In genomic region chr11:10201021-10201420, GRCm38 (mm10) we compare ENCODE assay signal across 18 mouse cellular contexts.
A peak's percentile ranks its signal among the peaks of the same experiment; 100 is the strongest.
DNase-seq lines count a peak whose midpoint lies in the region; ATAC-seq and TF ChIP-seq lines count a peak whose summit lies in the region.
"Had no signal": no experiment of that assay in that cellular context is flagged by ENCODE, and none has a peak within 500 bp of the region (broad histone marks: within the 10 kb centered on the region; RNA-seq: fewer than 3 reads in every experiment).

No protein-coding gene starts in this region.

- H3K4me1 ChIP-seq in thymus, adult 2 months (replicated peaks; ENCODE audit: control insufficient read depth, insufficient read depth, low read length): no peaks in the 10 kb centered on the region
- no peaks in the 10 kb centered on the region for H3K4me1 ChIP-seq in lung, adult 2 months (ENCODE audit: control insufficient read depth, insufficient read depth, low read length)
- no peaks in the 10 kb centered on the region for H3K4me1 ChIP-seq in forebrain, embryonic 10.5 days
- H3K4me1 ChIP-seq: liver, embryonic 12.5 days; lung, embryonic 15.5 days had no signal

- H3K27ac ChIP-seq in thymus, adult 2 months (ENCODE audit: control insufficient read depth, insufficient read depth, low read length): no peak overlapping the region
- H3K27ac ChIP-seq in forebrain, embryonic 10.5 days: no peak overlapping the region
- H3K27ac ChIP-seq: liver, embryonic 12.5 days; lung, embryonic 15.5 days; stomach, postnatal 0 days had no signal

- H3K27me3 ChIP-seq in thymus, adult 2 months (ENCODE audit: control insufficient read depth, insufficient read depth, low read length): no peaks in the 10 kb centered on the region
- no peaks in the 10 kb centered on the region for H3K27me3 ChIP-seq in forebrain, embryonic 10.5 days (ENCODE audit: poor library complexity, severe bottlenecking)
- H3K27me3 ChIP-seq: CH12.LX; liver, embryonic 12.5 days; lung, embryonic 15.5 days had no signal

- 91% methylated on average over 7 of the region's 7 CpGs for WGBS in thymus, adult 2 months
- WGBS in lung, adult 2 months: 54% methylated on average over 7 of the region's 7 CpGs
- 89% methylated on average over 7 of the region's 7 CpGs for WGBS in forebrain, embryonic 10.5 days

- peak; percentile 11 to 20 for DNase-seq in cerebellum, postnatal 14 days
- DNase-seq in cerebellum, adult 18-20 months: no peak
- peak; percentile 22 for DNase-seq in thymus, adult 2 months
- DNase-seq in thymus, adult 18-20 months: no peak
- DNase-seq in lung, adult 2 months: peak; percentile 20
- peak; percentile 17 to 19 for DNase-seq in thymus, postnatal 36 days
- DNase-seq in forebrain, embryonic 10.5 days (ENCODE audit: extremely low spot score, low spot score): no peak
- DNase-seq: cerebellum, adult 9-11 months; embryo, embryonic 11 days; forebrain, postnatal 0 days; heart, postnatal 10 days; retina, postnatal 1 day had no signal

- no peak overlapping the region for H3K4me3 ChIP-seq in thymus, adult 2 months (ENCODE audit: control insufficient read depth, insufficient read depth, low read length)
- H3K4me3 ChIP-seq in lung, adult 2 months (replicated peaks; ENCODE audit: extremely low read depth, low read depth, low read length): no peak overlapping the region
- no peak overlapping the region for H3K4me3 ChIP-seq in forebrain, embryonic 10.5 days
- H3K4me3 ChIP-seq: liver, embryonic 12.5 days; lung, embryonic 15.5 days had no signal

- no peak for TF ChIP-seq POLR2A in thymus, adult 2 months (IDR thresholded peaks at IDR 0.05; ENCODE audit: control insufficient read depth, extremely low read depth, insufficient read depth, low read length, poor library complexity)
- no peak for TF ChIP-seq POLR2A in lung, adult 2 months (IDR thresholded peaks at IDR 0.05; ENCODE audit: borderline replicate concordance, extremely low read depth, low read depth, low read length)

- H3K9me3 ChIP-seq in forebrain, embryonic 10.5 days: no peaks in the 10 kb centered on the region
- H3K9me3 ChIP-seq: liver, embryonic 12.5 days; lung, embryonic 15.5 days had no signal

- no peak for TF ChIP-seq CTCF in thymus, adult 2 months (IDR thresholded peaks at IDR 0.05; ENCODE audit: borderline replicate concordance, control insufficient read depth, extremely low read depth, insufficient read depth, low read length, poor library complexity)
- no peak for TF ChIP-seq CTCF in lung, adult 2 months (IDR thresholded peaks at IDR 0.05; ENCODE audit: insufficient read depth, low read length)

- H3K36me3 ChIP-seq in thymus, adult 2 months (ENCODE audit: control insufficient read depth, insufficient read depth, low read length): no peaks in the 10 kb centered on the region
- no peaks in the 10 kb centered on the region for H3K36me3 ChIP-seq in forebrain, embryonic 10.5 days (replicated peaks)
- H3K36me3 ChIP-seq: liver, embryonic 12.5 days; lung, embryonic 15.5 days had no signal

- no peak for ATAC-seq in erythroblast, adult 5-6 weeks (replicated peaks; ENCODE audit: low FRiP score, poor library complexity, severe bottlenecking)
- ATAC-seq: forebrain, postnatal 0 days; liver, embryonic 12.5 days; midbrain, embryonic 16.5 days had no signal

Comparison
In these comparisons a context has a peak if more than half of its experiments do, and no peak if none do; other contexts are left out.
1. DNase-seq: peak in cerebellum, postnatal 14 days (2 of 2), thymus, adult 2 months (single experiment), lung, adult 2 months (single experiment) and thymus, postnatal 36 days (2 of 2); none in cerebellum, adult 18-20 months (0 of 2), thymus, adult 18-20 months (0 of 2) and forebrain, embryonic 10.5 days (single experiment).